Mouse (Mus musculus) limb, embryonic 15.5 days (tissue): Measurements from ENCODE around the gene Adam12. TPM values are rescaled to one million over a fixed set of nuclear protein-coding genes. Genes with fewer than 3 reads are reported as not detected.
"Not testable (repeated sequence)": the region's sequence is repeated elsewhere in the genome, so short reads cannot be mapped to it uniquely, and the experiment has no call there.

ENCODE experiments used
- ATAC-seq: fragments of 200-750 bp; cut with Nextera tagmentation; 2 replicates; pipeline ENCODE4 v1.8.0; 2017; ENCODE audit warnings: low read depth, moderate TSS enrichment; ENCODE audit not compliant: insufficient number of reproducible peaks, low FRiP score, low TSS enrichment
- H3K27ac ChIP-seq: fragments of 300-500 bp; sonication (generic); 2 replicates; pipeline ENCODE4 v1.5.1; 2015; ENCODE audit warnings: moderate library complexity, mild to moderate bottlenecking, inconsistent platforms
- H3K27me3 ChIP-seq: fragments of 300-500 bp; sonication (generic); 2 replicates; pipeline ENCODE4 v1.6.1; 2015; ENCODE audit warnings: inconsistent platforms
- H3K36me3 ChIP-seq: fragments of 300-500 bp; sonication (generic); 2 replicates; pipeline ENCODE4 v1.6.1; 2015; ENCODE audit warnings: inconsistent platforms
- H3K4me1 ChIP-seq: fragments of 300-500 bp; sonication (generic); 2 replicates; pipeline ENCODE4 v1.6.1; 2015; ENCODE audit warnings: inconsistent platforms
- H3K4me2 ChIP-seq: fragments of 300-500 bp; sonication (generic); 2 replicates; pipeline ENCODE4 v1.6.1; 2015; ENCODE audit warnings: mild to moderate bottlenecking, inconsistent platforms
- H3K4me3 ChIP-seq: fragments of 300-500 bp; sonication (generic); 2 replicates; pipeline ENCODE4 v1.5.1; 2015; ENCODE audit warnings: mild to moderate bottlenecking, inconsistent platforms
- H3K9ac ChIP-seq: fragments of 300-500 bp; sonication (generic); 2 replicates; pipeline ENCODE4 v1.6.1; 2015; ENCODE audit warnings: inconsistent platforms
- H3K9me3 ChIP-seq: fragments of 300-500 bp; sonication (generic); 2 replicates; pipeline ENCODE4 v1.6.1; 2016; ENCODE audit warnings: inconsistent platforms
- WGBS: fragments of 180-500 bp; shearing (Covaris S2); methylation state at CpG from one replicate; pipeline ENCODE4 v1.1.7; 2015; 5-methylcytosine and 5-hydroxymethylcytosine counted together
- polyA plus RNA-seq: library from polyadenylated mRNA; unstranded; fragments of >200 nt; fragmentation: Nextera tagmentation; extraction: Ambion mirVana; gene quantifications from 2 replicates; pipeline ENCODE4 v1.2.1, GENCODE M21; 2015

Adam12 gene
- polyA plus RNA-seq, 1 experiment from 2014 or later: 8.1 TPM

- Histone ChIP-seq H3K27ac (no peak overlapping the region), H3K36me3 (no peaks in the 10 kb centered on the region), H3K9ac (no peak overlapping the region), H3K9me3 (no peaks in the 10 kb centered on the region), H3K27me3 (no peaks in the 10 kb centered on the region), H3K4me3 (no peak overlapping the region), H3K4me2 (no peak overlapping the region), H3K4me1 (0 out of 2 replicates have a peak, but pooled peaks cover 4% of the 10 kb centered on the region)
- 86% methylated on average over 9 of the region's 9 CpGs for WGBS
- ATAC-seq: no peak
These were observed 315.7 kb downstream of the Adam12 start for GRCm38 (mm10) chr7:133916230-133916629.

DNA sequence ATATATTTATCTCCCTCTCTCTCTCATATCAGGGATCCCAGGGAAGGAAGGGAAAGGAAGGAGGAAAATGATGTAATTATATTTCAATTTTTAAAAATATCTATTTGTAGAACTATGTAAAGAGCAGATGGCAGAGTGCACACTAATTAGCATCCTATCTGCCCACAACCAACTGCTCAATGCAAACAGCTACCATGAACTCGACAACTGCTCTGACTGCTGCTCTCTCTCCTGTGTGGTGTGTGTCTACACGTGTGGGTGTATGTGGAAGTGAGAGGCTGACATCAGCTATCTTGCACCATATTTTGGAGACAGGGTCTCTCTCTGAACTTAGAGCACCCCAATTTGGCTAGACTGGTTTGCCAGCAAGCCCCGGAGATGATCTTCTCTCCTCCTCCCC lies 320.1 kb downstream of the Adam12 start:
- no peak overlapping the region for H3K27ac ChIP-seq
- H3K27me3 ChIP-seq: no peaks in the 10 kb centered on the region
- no peaks in the 10 kb centered on the region for H3K36me3 ChIP-seq
- no peaks in the 10 kb centered on the region for H3K4me1 ChIP-seq
- H3K4me3 ChIP-seq: no peak overlapping the region
- ATAC-seq: no peak
- 92% methylated on average over 3 of the region's 3 CpGs for WGBS
- no peak overlapping the region for H3K9ac ChIP-seq
- no peak overlapping the region for H3K4me2 ChIP-seq
- H3K9me3 ChIP-seq: no peaks in the 10 kb centered on the region; the same call in 1 of the 2 replicates

- no peak overlapping the region for H3K9ac ChIP-seq
- WGBS: 33% methylated on average over 7 of the region's 7 CpGs
- no peaks in the 10 kb centered on the region; the same call in 1 of the 2 replicates for H3K9me3 ChIP-seq
- H3K27ac ChIP-seq: no peak overlapping the region
- H3K36me3 ChIP-seq: no peaks in the 10 kb centered on the region
- no peak for ATAC-seq
- no peak overlapping the region for H3K4me3 ChIP-seq
- no peaks in the 10 kb centered on the region for H3K27me3 ChIP-seq
- no peak overlapping the region for H3K4me2 ChIP-seq
- no peaks in the 10 kb centered on the region for H3K4me1 ChIP-seq
These were observed 322.0 kb downstream of the Adam12 start for GRCm38 (mm10) chr7:133909833-133910375.

- 89% methylated on average over 4 of the region's 4 CpGs for WGBS
- H3K4me3 ChIP-seq: no peak overlapping the region
- no peak overlapping the region for H3K9ac ChIP-seq
- H3K9me3 ChIP-seq: no peaks in the 10 kb centered on the region; the same call in 1 of the 2 replicates
- no peaks in the 10 kb centered on the region for H3K36me3 ChIP-seq
- H3K4me1 ChIP-seq: no peaks in the 10 kb centered on the region
- no peak overlapping the region for H3K4me2 ChIP-seq
- ATAC-seq: no peak
- H3K27me3 ChIP-seq: no peaks in the 10 kb centered on the region
- no peak overlapping the region for H3K27ac ChIP-seq
These were observed 323.0 kb downstream of the Adam12 start for GRCm38 (mm10) chr7:133908966-133909365.

DNA sequence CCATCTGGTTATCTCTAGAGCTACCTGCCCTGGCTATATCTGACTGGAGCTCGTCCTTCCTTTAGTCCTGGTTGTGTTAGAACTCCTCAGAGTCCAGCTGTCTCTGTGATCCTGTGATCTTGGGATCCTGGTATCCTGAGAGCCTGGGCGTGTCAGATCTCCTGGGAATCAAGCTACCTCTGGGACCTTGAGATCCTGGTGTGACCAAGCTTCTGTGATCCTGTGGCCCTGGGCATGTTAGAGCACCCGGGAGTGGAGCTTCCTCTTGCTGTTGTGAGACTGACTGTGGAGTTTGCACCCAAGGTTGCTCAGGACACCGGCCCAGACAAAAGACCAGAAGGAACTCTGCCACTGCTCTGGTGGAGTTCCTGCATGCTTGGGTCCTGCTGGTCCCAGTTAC lies 332.6 kb downstream of the Adam12 start:
- Histone ChIP-seq H3K27ac (no peak overlapping the region), H3K9ac (no peak overlapping the region), H3K27me3 (no peaks in the 10 kb centered on the region), H3K36me3 (no peaks in the 10 kb centered on the region), H3K4me1 (no peaks in the 10 kb centered on the region), H3K9me3 (no peaks in the 10 kb centered on the region), H3K4me3 (no peak overlapping the region), H3K4me2 (no peak overlapping the region)
- ATAC-seq: no peak
- WGBS: 86% methylated on average over 4 of the region's 4 CpGs

DNA sequence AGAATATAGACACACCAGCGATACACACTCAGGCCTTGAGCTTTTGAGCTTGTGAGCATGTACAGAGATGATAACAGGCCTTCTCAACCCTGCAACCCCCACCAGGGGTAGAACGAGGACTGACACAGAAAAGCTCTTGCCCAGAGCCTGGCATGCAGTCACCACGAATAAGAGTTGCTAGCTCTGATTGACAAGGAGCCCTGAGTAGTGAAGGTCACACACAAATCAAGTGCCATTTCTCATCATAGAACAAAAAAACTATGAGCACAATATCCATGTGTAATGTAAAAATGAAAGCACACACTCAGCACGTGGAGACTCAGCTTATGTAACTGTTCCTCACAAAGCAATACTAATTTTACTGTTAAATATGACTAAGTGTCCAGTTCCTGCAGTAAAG lies 340.1 kb downstream of the Adam12 start:
- Histone ChIP-seq H3K4me2 (no peak overlapping the region), H3K27ac (no peak overlapping the region), H3K9me3 (no peaks in the 10 kb centered on the region), H3K36me3 (no peaks in the 10 kb centered on the region), H3K4me3 (no peak overlapping the region), H3K9ac (no peak overlapping the region), H3K4me1 (no peaks in the 10 kb centered on the region), H3K27me3 (no peaks in the 10 kb centered on the region)
- no peak for ATAC-seq
- 67% methylated on average over 4 of the region's 4 CpGs for WGBS

GRCm38 (mm10) chr7:133891298-133891697 lies 340.6 kb downstream of the Adam12 start:
- Histone ChIP-seq H3K9ac (no peak overlapping the region), H3K27ac (no peak overlapping the region), H3K4me1 (no peaks in the 10 kb centered on the region), H3K27me3 (no peaks in the 10 kb centered on the region), H3K9me3 (no peaks in the 10 kb centered on the region), H3K4me2 (no peak overlapping the region), H3K36me3 (no peaks in the 10 kb centered on the region), H3K4me3 (no peak overlapping the region)
- no peak for ATAC-seq
- 82% methylated on average over 9 of the region's 9 CpGs for WGBS

- no peaks in the 10 kb centered on the region for H3K27me3 ChIP-seq
- H3K4me1 ChIP-seq: no peaks in the 10 kb centered on the region
- peak; percentile 30; the same call in 1 of the 2 replicates for ATAC-seq
- no peak overlapping the region for H3K4me2 ChIP-seq
- no peak overlapping the region for H3K9ac ChIP-seq
- no peaks in the 10 kb centered on the region for H3K36me3 ChIP-seq
- 92% methylated on average over 4 of the region's 4 CpGs for WGBS
- no peaks in the 10 kb centered on the region for H3K9me3 ChIP-seq
- H3K27ac ChIP-seq: no peak overlapping the region
- no peak overlapping the region for H3K4me3 ChIP-seq
These were observed 342.0 kb downstream of the Adam12 start for GRCm38 (mm10) chr7:133889986-133890385.

- ATAC-seq: no peak
- Histone ChIP-seq H3K4me3 (no peak overlapping the region), H3K27ac (no peak overlapping the region), H3K9me3 (no peaks in the 10 kb centered on the region), H3K27me3 (no peaks in the 10 kb centered on the region), H3K9ac (no peak overlapping the region), H3K36me3 (no peaks in the 10 kb centered on the region), H3K4me2 (no peak overlapping the region), H3K4me1 (no peaks in the 10 kb centered on the region)
- WGBS: 75% methylated on average over 19 of the region's 19 CpGs
These were observed 342.7 kb downstream of the Adam12 start for GRCm38 (mm10) chr7:133888926-133889920.

DNA sequence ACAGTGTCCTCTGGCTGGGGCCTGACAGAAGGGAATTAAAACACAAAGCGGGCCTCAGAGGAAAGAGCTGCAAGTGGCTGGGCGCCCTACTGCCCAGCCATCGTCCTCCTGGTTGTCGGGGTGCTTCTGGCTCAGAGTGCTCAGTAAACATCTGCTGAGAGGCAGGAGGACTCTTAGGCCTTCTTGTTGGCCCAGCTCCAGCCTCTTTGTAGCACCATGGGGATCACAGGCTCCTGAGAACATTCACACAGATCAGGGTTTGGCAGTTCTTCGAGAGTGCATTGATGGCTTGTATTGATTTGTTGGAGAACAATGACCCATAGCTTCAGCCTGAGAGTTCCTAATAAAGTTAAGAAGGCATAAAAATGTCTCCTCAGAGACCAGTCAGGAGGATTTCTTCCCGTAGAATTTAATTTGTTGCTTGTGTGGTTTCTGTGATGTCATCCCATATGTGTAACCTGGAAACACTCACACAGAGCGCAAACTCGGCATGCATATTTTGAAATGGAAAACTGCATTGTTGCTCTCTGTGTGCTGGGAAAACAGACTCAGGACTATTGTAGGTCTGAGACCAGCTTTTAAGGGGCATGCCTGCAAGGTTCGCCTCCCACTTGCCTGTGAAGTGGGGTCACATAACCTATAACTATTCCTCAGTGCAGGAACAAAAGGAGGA lies 347.1 kb downstream of the Adam12 start:
- 43% methylated on average over 5 of the region's 9 CpGs for WGBS
- ATAC-seq: peak; percentile 76; the same call in 1 of the 2 replicates
- H3K27ac ChIP-seq: peak overlapping the region; percentile 8; the same call in 1 of the 2 replicates

GRCm38 (mm10) chr7:133879761-133880160 lies 352.2 kb downstream of the Adam12 start:
- no peaks in the 10 kb centered on the region for H3K27me3 ChIP-seq
- no peak for ATAC-seq
- no peaks in the 10 kb centered on the region for H3K36me3 ChIP-seq
- H3K9ac ChIP-seq: no peak overlapping the region
- WGBS: 94% methylated on average over 8 of the region's 8 CpGs
- no peak overlapping the region for H3K4me2 ChIP-seq
- H3K4me3 ChIP-seq: no peak overlapping the region
- no peak overlapping the region for H3K27ac ChIP-seq
- peaks cover 2% of the 10 kb centered on the region; the same call in 1 of the 2 replicates for H3K4me1 ChIP-seq
- no peaks in the 10 kb centered on the region for H3K9me3 ChIP-seq

More for the DNA sequence above, 347.1 kb downstream of the Adam12 start:
- H3K4me3 ChIP-seq, H3K4me2 ChIP-seq, H3K9me3 ChIP-seq, H3K36me3 ChIP-seq, H3K4me1 ChIP-seq, H3K9ac ChIP-seq, H3K27me3 ChIP-seq: not testable (repeated sequence)
